Mouse (Mus musculus) liver, embryonic 14.5 days (tissue): ENCODE data around the gene Ptp4a2.

Experiments
- CTCF ChIP-seq: IDR thresholded peaks from 2 replicates; pipeline ENCODE4 v1.5.1; 2016; ENCODE audit warnings: antibody characterized with exemption, low read depth, control low read depth
- EP300 ChIP-seq: IDR thresholded peaks from 2 replicates; pipeline ENCODE4 v1.6.1; 2016; ENCODE audit warnings: antibody characterized with exemption, low read depth

- no peak for TF ChIP-seq CTCF
- no peak for TF ChIP-seq EP300
Observed at GRCm38 (mm10) chr4:129870483-129870882, 59.5 kb downstream of the Ptp4a2 start.
